Mouse (Mus musculus) adrenal gland, postnatal 10 days (tissue): ENCODE measurements at regions not wholly inside any gene's neighbourhood (a gene's known extent, or its start where the extent isn't known, plus 50 kb on each side); places are given as distances from the start of the nearest gene placed in this dataset.

Experiments
- DNase-seq: peaks from one replicate; pipeline ENCODE4 v3.0.0; 2021; ENCODE audit warnings: mixed read lengths

DNA sequence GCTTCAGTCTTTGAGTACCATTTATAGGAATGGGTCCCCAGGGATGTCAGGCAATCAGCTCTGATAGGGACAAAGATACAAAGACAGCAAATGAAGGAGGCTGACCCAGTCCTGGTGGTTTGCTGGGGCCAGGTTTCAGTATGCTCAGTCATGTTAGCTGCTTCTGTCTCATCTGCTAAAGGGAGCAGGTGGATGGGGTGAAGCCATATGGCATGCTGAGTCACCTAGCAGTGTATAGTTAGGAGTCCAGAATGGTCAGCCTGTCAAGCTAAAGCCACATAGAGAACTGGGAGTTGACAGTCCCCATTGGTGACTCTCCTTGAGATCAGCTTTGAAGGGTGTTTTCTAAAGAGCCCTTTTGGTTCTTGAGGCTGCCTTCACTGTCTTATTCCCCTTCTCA, 139.4 kb downstream of the Gm15262 start:
- DNase-seq: no peak

- no peak for DNase-seq
Measured at GRCm38 (mm10) chrX:161428012-161428411, 140.8 kb downstream of the Gm15262 start.

- DNase-seq: peak; percentile 6
Measured at GRCm38 (mm10) chrX:161435348-161435747, 148.1 kb downstream of the Gm15262 start.
